Mouse (Mus musculus): ENCODE measurements around the gene Acap3. TPM values are rescaled to one million over a fixed set of nuclear protein-coding genes. Genes with fewer than 3 reads are reported as not detected.

Gene Acap3
- polyA plus RNA-seq, 1 experiment from 2014 or later: 18.4 TPM

- peaks cover 8% of the 10 kb centered on the region; the same call in 1 of the 2 replicates for H3K4me1 ChIP-seq (ENCODE audit: control insufficient read depth, insufficient read depth, low read length)
- ATAC-seq (ENCODE audit: insufficient number of reproducible peaks, low FRiP score, low TSS enrichment, low read depth) (no peak), DNase-seq (ENCODE audit: low spot score) (no peak)
- 95% methylated on average over 2 of the region's 2 CpGs for WGBS
- no peak overlapping the region for H3K4me2 ChIP-seq (ENCODE audit: low read depth, severe bottlenecking)
- H3K36me3 ChIP-seq (ENCODE audit: control insufficient read depth, insufficient read depth, low read length): peaks cover 20% of the 10 kb centered on the region
- no peak overlapping the region for H3K27ac ChIP-seq (replicated peaks; ENCODE audit: low read depth, low read length)
- no peaks in the 10 kb centered on the region for H3K27me3 ChIP-seq (ENCODE audit: control insufficient read depth, insufficient read depth, low read length)
- H3K9me3 ChIP-seq (ENCODE audit: control insufficient read depth, low read length): no peaks in the 10 kb centered on the region
- H3K4me3 ChIP-seq (ENCODE audit: low read depth, low read length): no peak overlapping the region
- no peak overlapping the region for H3K9ac ChIP-seq (ENCODE audit: low read length)
Observed at GRCm38 (mm10) chr4:155898318-155898717, 6.7 kb downstream of the Acap3 start.

DNA sequence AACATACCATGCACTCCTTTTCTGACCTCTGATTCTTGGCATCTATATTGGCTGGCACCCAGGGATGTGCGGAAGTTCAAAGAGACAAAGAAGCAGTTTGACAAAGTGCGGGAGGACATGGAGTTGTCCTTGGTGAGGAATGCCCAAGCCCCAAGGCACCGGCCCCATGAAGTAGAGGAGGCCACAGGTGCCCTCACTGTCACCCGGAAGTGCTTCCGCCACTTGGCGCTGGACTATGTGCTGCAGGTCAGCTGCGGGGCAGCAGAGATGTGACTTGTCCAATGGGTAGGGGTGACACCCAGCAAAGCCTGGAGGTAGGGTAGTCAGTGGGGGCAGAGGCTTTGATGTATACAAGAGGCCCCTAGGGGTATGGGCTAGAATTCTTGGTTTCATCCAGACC is 7.7 kb downstream of the Acap3 start:
- Histone ChIP-seq H3K9me3 (ENCODE audit: control insufficient read depth, low read length) (no peaks in the 10 kb centered on the region), H3K36me3 (ENCODE audit: control insufficient read depth, insufficient read depth, low read length) (peaks cover 25% of the 10 kb centered on the region), H3K9ac (ENCODE audit: low read length) (no peak overlapping the region), H3K27ac (replicated peaks; ENCODE audit: low read depth, low read length) (no peak overlapping the region), H3K4me2 (ENCODE audit: low read depth, severe bottlenecking) (no peak overlapping the region), H3K27me3 (ENCODE audit: control insufficient read depth, insufficient read depth, low read length) (no peaks in the 10 kb centered on the region), H3K4me1 (ENCODE audit: control insufficient read depth, insufficient read depth, low read length) (peaks cover 1% of the 10 kb centered on the region; the same call in 1 of the 2 replicates), H3K4me3 (ENCODE audit: low read depth, low read length) (no peak overlapping the region)
- DNase-seq (ENCODE audit: low spot score) (no peak), ATAC-seq (ENCODE audit: insufficient number of reproducible peaks, low FRiP score, low TSS enrichment, low read depth) (no peak)
- 93% methylated on average over 7 of the region's 7 CpGs for WGBS

DNA sequence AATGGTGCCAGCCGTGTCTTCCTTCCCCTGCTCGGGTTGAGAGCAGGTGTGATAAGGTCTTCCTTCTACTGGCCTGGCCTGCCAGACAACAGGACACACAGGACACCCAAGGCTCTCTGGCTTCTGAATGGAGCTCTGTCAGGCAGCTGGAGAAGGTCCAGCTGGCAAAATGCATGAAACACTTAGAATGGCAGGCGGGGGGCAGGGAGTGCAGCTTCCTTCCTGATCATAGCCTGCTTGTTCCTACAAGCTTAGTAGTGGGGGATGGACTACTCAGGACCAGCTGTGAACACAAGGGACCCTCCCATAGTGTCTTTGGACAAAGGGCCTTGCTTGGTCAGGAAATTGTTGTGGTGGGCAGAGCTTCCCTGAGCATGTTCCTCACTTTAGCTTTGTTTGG is 9.6 kb downstream of the Acap3 start:
- DNase-seq (ENCODE audit: low spot score): no peak
- WGBS: 91% methylated on average over 3 of the region's 3 CpGs
- H3K36me3 ChIP-seq (ENCODE audit: control insufficient read depth, insufficient read depth, low read length): peaks cover 25% of the 10 kb centered on the region

GRCm38 (mm10) chr4:155903246-155903645 is 11.6 kb downstream of the Acap3 start:
- Histone ChIP-seq H3K4me1 (ENCODE audit: control insufficient read depth, insufficient read depth, low read length) (no peaks in the 10 kb centered on the region), H3K27ac (replicated peaks; ENCODE audit: low read depth, low read length) (no peak overlapping the region), H3K4me2 (ENCODE audit: low read depth, severe bottlenecking) (no peak overlapping the region), H3K9ac (ENCODE audit: low read length) (no peak overlapping the region), H3K9me3 (ENCODE audit: control insufficient read depth, low read length) (no peaks in the 10 kb centered on the region), H3K27me3 (ENCODE audit: control insufficient read depth, insufficient read depth, low read length) (no peaks in the 10 kb centered on the region), H3K36me3 (ENCODE audit: control insufficient read depth, insufficient read depth, low read length) (peaks cover 25% of the 10 kb centered on the region), H3K4me3 (ENCODE audit: low read depth, low read length) (no peak overlapping the region)
- ATAC-seq (ENCODE audit: insufficient number of reproducible peaks, low FRiP score, low TSS enrichment, low read depth) (no peak), DNase-seq (ENCODE audit: low spot score) (no peak)
- WGBS: 95% methylated on average over 13 of the region's 13 CpGs

More for the DNA sequence above, 9.6 kb downstream of the Acap3 start:
- H3K27ac ChIP-seq (replicated peaks; ENCODE audit: low read depth, low read length): no peak overlapping the region
- no peaks in the 10 kb centered on the region for H3K4me1 ChIP-seq (ENCODE audit: control insufficient read depth, insufficient read depth, low read length)
- H3K9me3 ChIP-seq (ENCODE audit: control insufficient read depth, low read length): no peaks in the 10 kb centered on the region
- ATAC-seq (ENCODE audit: insufficient number of reproducible peaks, low FRiP score, low TSS enrichment, low read depth): no peak
- no peak overlapping the region for H3K4me2 ChIP-seq (ENCODE audit: low read depth, severe bottlenecking)
- H3K4me3 ChIP-seq (ENCODE audit: low read depth, low read length): no peak overlapping the region
- no peaks in the 10 kb centered on the region for H3K27me3 ChIP-seq (ENCODE audit: control insufficient read depth, insufficient read depth, low read length)
- no peak overlapping the region for H3K9ac ChIP-seq (ENCODE audit: low read length)

GRCm38 (mm10) chr4:155904318-155905102 is 12.9 kb downstream of the Acap3 start:
- WGBS: 88% methylated on average over 13 of the region's 13 CpGs
- ATAC-seq (ENCODE audit: insufficient number of reproducible peaks, low FRiP score, low TSS enrichment, low read depth) (no peak), DNase-seq (ENCODE audit: low spot score) (peak; percentile 30)
- Histone ChIP-seq H3K4me1 (ENCODE audit: control insufficient read depth, insufficient read depth, low read length) (no peaks in the 10 kb centered on the region), H3K4me3 (ENCODE audit: low read depth, low read length) (no peak overlapping the region), H3K36me3 (ENCODE audit: control insufficient read depth, insufficient read depth, low read length) (peaks cover 21% of the 10 kb centered on the region), H3K9me3 (ENCODE audit: control insufficient read depth, low read length) (no peaks in the 10 kb centered on the region), H3K27me3 (ENCODE audit: control insufficient read depth, insufficient read depth, low read length) (no peaks in the 10 kb centered on the region), H3K9ac (ENCODE audit: low read length) (no peak overlapping the region), H3K4me2 (ENCODE audit: low read depth, severe bottlenecking) (no peak overlapping the region), H3K27ac (replicated peaks; ENCODE audit: low read depth, low read length) (no peak overlapping the region)

DNA sequence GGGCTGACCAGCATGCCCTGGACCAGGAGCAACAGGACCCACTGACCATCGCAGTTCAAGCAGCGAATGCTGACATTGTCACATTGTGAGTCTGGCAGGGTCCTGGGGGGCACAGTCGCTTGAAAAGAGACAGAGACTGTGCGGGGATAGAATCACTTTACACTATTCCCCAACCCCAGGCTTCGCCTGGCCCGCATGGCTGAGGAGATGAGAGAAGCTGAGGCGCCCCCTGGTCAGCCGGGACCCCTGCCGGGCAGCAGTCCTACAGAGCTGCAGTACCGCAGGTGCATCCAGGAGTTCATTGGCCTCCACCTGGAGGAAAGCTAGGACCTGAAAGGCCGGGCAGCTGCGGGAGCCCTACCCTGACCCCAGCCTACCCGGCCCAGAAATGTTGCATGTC is 14.0 kb downstream of the Acap3 start:
- Histone ChIP-seq H3K4me1 (ENCODE audit: control insufficient read depth, insufficient read depth, low read length) (no peaks in the 10 kb centered on the region), H3K4me3 (ENCODE audit: low read depth, low read length) (no peak overlapping the region), H3K27me3 (ENCODE audit: control insufficient read depth, insufficient read depth, low read length) (no peaks in the 10 kb centered on the region), H3K9me3 (ENCODE audit: control insufficient read depth, low read length) (no peaks in the 10 kb centered on the region), H3K9ac (ENCODE audit: low read length) (no peak overlapping the region), H3K27ac (replicated peaks; ENCODE audit: low read depth, low read length) (no peak overlapping the region), H3K36me3 (ENCODE audit: control insufficient read depth, insufficient read depth, low read length) (peaks cover 18% of the 10 kb centered on the region), H3K4me2 (ENCODE audit: low read depth, severe bottlenecking) (no peak overlapping the region)
- DNase-seq (ENCODE audit: low spot score): no peak
- no peak for ATAC-seq (ENCODE audit: insufficient number of reproducible peaks, low FRiP score, low TSS enrichment, low read depth)
- 89% methylated on average over 13 of the region's 13 CpGs for WGBS

DNA sequence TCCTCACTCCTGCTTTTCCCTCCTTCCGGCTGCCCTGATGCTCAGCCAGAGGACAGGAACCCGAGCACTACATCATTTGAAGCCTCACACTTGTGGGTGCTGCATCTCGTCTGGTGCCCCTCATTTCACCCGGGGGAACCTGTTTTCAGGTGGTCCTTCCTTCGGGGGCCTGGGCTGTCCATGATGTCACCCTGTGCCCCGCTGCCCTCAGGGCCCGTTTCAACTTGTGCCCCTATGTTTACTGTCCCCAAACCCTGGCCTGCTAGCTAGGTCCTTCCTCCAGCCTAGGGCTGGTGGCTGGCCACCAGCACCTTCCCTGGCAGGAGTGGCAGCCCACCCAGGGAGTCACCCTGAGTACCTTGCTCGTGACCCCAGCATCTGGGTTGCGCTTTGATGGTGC is 14.5 kb downstream of the Acap3 start:
- Histone ChIP-seq H3K27ac (replicated peaks; ENCODE audit: low read depth, low read length) (no peak overlapping the region), H3K36me3 (ENCODE audit: control insufficient read depth, insufficient read depth, low read length) (peaks cover 15% of the 10 kb centered on the region), H3K4me1 (ENCODE audit: control insufficient read depth, insufficient read depth, low read length) (no peaks in the 10 kb centered on the region), H3K4me3 (ENCODE audit: low read depth, low read length) (no peak overlapping the region), H3K4me2 (ENCODE audit: low read depth, severe bottlenecking) (no peak overlapping the region), H3K27me3 (ENCODE audit: control insufficient read depth, insufficient read depth, low read length) (no peaks in the 10 kb centered on the region), H3K9me3 (ENCODE audit: control insufficient read depth, low read length) (no peaks in the 10 kb centered on the region), H3K9ac (ENCODE audit: low read length) (no peak overlapping the region)
- ATAC-seq (ENCODE audit: insufficient number of reproducible peaks, low FRiP score, low TSS enrichment, low read depth) (no peak), DNase-seq (ENCODE audit: low spot score) (no peak)
- WGBS: 79% methylated on average over 9 of the region's 9 CpGs

GRCm38 (mm10) chr4:155907003-155907402 is 15.4 kb downstream of the Acap3 start:
- 80% methylated on average over 11 of the region's 11 CpGs for WGBS
- Histone ChIP-seq H3K36me3 (ENCODE audit: control insufficient read depth, insufficient read depth, low read length) (peaks cover 15% of the 10 kb centered on the region), H3K27me3 (ENCODE audit: control insufficient read depth, insufficient read depth, low read length) (no peaks in the 10 kb centered on the region), H3K27ac (replicated peaks; ENCODE audit: low read depth, low read length) (no peak overlapping the region), H3K9me3 (ENCODE audit: control insufficient read depth, low read length) (no peaks in the 10 kb centered on the region), H3K4me3 (ENCODE audit: low read depth, low read length) (no peak overlapping the region), H3K4me2 (ENCODE audit: low read depth, severe bottlenecking) (no peak overlapping the region), H3K4me1 (ENCODE audit: control insufficient read depth, insufficient read depth, low read length) (no peaks in the 10 kb centered on the region), H3K9ac (ENCODE audit: low read length) (no peak overlapping the region)
- DNase-seq (ENCODE audit: low spot score) (no peak), ATAC-seq (ENCODE audit: insufficient number of reproducible peaks, low FRiP score, low TSS enrichment, low read depth) (no peak)

DNA sequence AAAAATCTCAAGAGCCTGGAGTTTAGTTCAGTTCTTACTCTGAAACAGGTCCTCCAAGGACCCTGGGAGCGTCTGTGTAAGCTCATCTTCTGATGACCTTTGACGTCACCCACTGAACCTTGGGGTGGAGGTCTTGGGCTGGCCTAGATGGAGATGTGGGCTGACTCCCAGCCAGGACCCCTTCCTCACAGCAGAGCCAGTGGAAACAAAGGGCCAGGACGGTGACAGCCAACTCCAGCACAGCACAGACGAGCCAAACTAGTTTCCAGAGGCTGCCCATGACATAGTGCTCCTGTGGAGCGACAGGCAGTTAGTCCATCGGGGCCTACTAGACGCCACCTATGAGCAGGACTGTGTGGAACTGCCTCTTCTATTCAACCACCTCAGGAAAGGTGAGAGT is 16.7 kb downstream of the Acap3 start:
- Histone ChIP-seq H3K4me3 (ENCODE audit: low read depth, low read length) (no peak overlapping the region), H3K36me3 (ENCODE audit: control insufficient read depth, insufficient read depth, low read length) (peaks cover 5% of the 10 kb centered on the region; the same call in 1 of the 2 replicates), H3K27me3 (ENCODE audit: control insufficient read depth, insufficient read depth, low read length) (no peaks in the 10 kb centered on the region), H3K9me3 (ENCODE audit: control insufficient read depth, low read length) (no peaks in the 10 kb centered on the region), H3K9ac (ENCODE audit: low read length) (no peak overlapping the region), H3K4me2 (ENCODE audit: low read depth, severe bottlenecking) (no peak overlapping the region), H3K27ac (replicated peaks; ENCODE audit: low read depth, low read length) (no peak overlapping the region), H3K4me1 (ENCODE audit: control insufficient read depth, insufficient read depth, low read length) (no peaks in the 10 kb centered on the region)
- 85% methylated on average over 7 of the region's 7 CpGs for WGBS
- ATAC-seq (ENCODE audit: insufficient number of reproducible peaks, low FRiP score, low TSS enrichment, low read depth) (no peak), DNase-seq (ENCODE audit: low spot score) (no peak)
